Mouse (Mus musculus) CD4-positive helper T cell, adult 2 months (primary cell): ENCODE data around the gene Traf3ip2.

ENCODE experiments used
- DNase-seq: peaks from one replicate; pipeline ENCODE4 v3.0.0-alpha.2; 2012; ENCODE audit warnings: low read depth, missing footprints, low spot score

Gene Traf3ip2

GRCm38 (mm10) chr10:39631627-39632026 lies 18.9 kb downstream of the Traf3ip2 start:
- DNase-seq = no peak

- no peak for DNase-seq
These were observed 20.6 kb downstream of the Traf3ip2 start for GRCm38 (mm10) chr10:39633379-39633778.

GRCm38 (mm10) chr10:39634423-39635101 lies 21.8 kb downstream of the Traf3ip2 start:
- DNase-seq = no peak

- no peak for DNase-seq
These were observed 26.1 kb downstream of the Traf3ip2 start for GRCm38 (mm10) chr10:39638862-39639261.

GRCm38 (mm10) chr10:39639783-39640182 lies 27.0 kb downstream of the Traf3ip2 start:
- no peak for DNase-seq

DNA sequence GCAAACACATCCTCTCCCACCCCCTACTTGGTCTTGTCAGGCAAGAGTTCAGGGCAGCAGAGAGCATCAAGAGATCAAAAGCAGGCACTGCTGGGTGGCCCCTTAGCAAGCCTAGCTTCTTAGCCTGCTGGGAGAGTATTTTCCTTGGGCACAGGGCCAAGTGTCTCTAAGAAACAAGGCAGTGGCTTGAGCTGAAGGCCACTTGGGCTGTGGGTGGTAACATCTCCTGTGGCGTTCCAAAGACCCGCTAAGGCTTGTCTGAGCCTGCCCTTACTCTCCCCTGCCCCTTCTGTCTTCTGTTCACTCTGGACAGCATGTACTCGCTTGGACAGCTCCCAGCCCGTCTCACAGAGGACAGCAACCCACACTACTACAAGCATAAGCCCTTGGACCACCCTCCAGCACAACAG lies 28.1 kb downstream of the Traf3ip2 start:
- no peak for DNase-seq

GRCm38 (mm10) chr10:39645789-39646628 lies 33.3 kb downstream of the Traf3ip2 start:
- no peak for DNase-seq

DNA sequence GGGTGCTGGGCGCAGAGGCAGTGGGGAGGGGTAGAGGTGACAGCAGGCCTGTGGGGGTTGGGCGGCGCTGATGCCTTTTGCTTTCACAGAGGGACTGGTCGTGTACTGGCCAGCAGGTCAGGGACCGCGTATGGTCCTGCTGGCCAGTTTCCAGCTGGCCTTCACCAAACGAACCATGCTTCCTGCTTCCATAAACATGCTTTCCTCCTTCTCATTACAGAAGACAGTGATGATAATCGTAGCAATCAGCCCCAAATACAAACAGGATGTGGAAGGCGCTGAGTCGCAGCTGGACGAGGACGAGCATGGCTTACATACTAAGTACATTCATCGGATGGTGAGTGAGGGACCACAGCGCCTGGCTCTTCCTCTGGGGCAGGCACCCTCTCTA lies 33.9 kb downstream of the Traf3ip2 start:
- DNase-seq = no peak

DNA sequence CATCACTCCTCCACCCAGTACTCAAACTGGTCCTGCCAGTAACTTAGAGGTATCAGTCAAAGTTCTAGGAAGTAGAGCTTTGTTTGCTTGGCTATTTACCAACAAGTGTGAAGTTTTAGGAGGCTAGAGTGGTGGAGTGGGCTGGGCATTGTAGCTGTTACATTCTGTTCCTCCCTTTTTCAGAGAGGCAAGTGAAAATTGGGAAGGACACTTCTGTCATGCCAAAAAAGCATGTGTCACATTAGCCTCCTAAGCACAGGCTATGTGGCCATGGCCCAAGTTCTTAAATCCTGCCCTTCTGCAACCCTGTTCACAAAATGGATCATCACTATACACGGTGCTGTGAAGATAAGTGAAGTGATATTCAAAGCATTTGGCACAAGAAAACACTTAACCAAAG lies 34.4 kb downstream of the Traf3ip2 start:
- no peak for DNase-seq

DNA sequence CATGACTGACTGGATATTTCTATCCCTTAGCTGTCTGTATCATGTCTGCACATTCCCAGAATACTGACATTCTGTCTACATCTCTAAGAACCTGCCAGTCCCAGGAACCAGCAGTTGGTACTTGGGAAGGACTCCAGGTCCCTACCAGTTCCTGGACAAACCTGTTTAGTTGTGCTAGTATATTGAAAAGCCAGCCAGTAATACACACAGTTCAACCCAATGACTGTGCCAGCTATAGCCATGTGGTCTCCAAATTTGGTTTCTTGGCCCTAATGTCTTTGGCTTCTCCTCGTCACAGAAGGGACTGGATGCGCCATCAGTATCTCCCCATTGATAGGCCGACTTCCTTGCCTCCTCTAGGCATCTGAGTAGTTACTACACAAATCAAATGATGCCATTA lies 35.5 kb downstream of the Traf3ip2 start:
- DNase-seq = no peak

DNA sequence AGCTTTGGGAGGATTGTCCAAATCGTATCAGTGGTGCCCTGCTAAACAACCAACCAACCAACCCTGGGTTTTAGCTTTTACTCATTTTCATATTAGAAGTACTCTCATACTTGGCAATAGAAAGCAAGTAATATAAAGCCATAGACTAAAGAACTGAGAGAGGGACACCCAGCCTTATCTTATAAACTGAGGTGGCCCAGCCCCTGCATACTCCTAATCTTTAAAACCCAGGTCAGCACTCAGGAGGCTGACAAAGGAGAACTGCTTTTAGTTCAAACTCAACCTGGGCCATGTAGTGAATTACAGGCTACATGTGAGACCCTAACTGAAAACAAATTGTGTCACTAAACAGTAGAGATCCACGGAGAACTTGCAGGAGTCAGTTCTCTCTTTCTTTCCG lies 36.8 kb downstream of the Traf3ip2 start:
- DNase-seq = no peak

DNA sequence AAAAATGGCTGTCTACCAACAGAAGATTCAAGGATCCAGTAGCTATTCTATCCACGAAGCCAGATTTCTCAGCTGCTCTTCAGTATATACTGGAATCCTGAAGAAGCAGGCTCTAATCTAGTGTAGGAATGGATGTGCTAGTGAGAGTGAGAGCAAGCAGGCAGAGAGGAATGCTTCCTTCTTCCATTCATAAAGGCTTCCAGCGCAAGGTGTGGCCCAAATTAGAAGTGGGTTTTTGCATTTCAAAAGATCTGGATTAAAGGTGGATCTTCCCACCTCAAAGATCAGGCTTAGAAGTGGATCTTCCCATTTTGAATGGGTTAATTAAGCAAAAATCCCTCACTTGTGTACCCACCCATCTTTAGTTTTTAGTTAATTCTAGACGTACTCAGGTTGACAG lies 37.6 kb downstream of the Traf3ip2 start:
- DNase-seq = no peak

GRCm38 (mm10) chr10:39654001-39654416 lies 41.3 kb downstream of the Traf3ip2 start:
- DNase-seq = no peak

- DNase-seq = no peak
These were observed 46.2 kb downstream of the Traf3ip2 start for GRCm38 (mm10) chr10:39658901-39659410.

- DNase-seq = no peak
These were observed 46.9 kb downstream of the Traf3ip2 start for GRCm38 (mm10) chr10:39659411-39660268.

DNA sequence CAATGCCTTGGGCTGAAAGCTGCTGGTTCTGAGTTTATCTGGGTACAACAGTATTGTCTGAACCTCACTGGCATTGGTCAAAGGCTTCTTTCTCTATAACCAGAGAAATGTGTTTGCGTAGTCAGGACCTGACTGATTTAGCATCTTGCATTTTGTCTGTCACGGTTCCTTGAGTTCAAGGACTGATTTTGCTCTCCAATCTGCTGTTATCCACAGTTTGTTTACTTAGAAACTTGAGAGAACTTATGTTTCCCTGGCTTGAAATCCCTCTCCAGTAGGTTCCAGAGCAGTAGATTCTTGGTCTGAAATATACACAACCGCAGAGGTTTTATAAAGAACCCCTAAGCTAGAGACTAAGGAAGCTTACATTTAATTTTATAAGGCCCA lies 47.5 kb downstream of the Traf3ip2 start:
- no peak for DNase-seq

DNA sequence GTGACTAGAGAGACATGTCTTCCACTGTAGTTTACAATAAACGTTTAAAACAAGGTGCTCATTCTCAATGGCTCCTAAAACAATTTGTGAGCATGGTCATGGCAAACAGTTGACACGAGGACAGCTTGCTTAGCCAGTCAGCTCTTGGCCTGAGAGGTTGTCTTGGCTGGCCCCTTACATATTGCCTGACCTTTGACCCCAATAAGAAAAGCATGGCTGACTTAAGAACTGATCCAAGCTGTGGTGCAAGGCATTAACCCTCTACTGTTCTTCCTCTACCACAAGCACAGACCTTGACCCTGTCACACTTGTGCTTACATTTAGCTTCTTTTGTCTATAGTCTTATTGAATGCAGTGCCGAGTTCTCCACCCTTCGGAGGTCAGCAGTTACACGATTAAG lies 48.0 kb downstream of the Traf3ip2 start:
- no peak for DNase-seq

- no peak for DNase-seq
These were observed 52.4 kb downstream of the Traf3ip2 start for GRCm38 (mm10) chr10:39665071-39665502.

- DNase-seq = no peak
These were observed 53.3 kb downstream of the Traf3ip2 start for GRCm38 (mm10) chr10:39666027-39666426.

- DNase-seq = no peak
These were observed 58.7 kb downstream of the Traf3ip2 start for GRCm38 (mm10) chr10:39671451-39671850.

DNA sequence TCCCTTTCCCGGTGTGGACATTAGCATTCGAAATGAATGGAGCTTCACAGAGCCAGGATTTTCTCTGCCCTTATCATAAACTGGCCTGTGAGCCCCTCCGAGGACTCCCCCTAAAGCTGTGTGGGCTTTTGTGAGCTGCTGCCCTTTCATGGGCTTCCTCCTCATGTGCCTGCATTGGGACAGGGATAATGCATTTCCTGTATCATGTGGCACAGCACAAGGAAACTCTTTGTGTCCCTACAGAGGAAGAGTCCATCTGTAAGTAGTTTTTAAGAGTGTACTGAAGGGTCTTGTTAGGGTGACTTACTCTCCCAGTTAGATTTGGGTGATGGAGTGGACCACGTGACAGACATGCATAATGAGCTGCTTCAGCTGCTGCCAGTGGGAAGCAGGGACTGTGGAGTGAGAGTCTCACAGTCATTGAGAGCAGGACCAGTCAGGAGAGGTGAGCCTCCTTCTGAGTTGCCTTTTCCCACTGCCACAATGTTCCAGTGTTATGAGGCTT lies 59.9 kb downstream of the Traf3ip2 start:
- DNase-seq = no peak

- DNase-seq = no peak
These were observed 61.4 kb downstream of the Traf3ip2 start for GRCm38 (mm10) chr10:39674106-39674505.
